Mouse (Mus musculus): ENCODE data around the gene Ly6g6d. TPM values are rescaled to one million over a fixed set of nuclear protein-coding genes. Genes with fewer than 3 reads are reported as not detected.

Gene Ly6g6d
- polyA plus RNA-seq, 1 experiment from 2014 or later = 5.6 TPM

- peaks cover 20% of the 10 kb centered on the region for H3K4me1 ChIP-seq (ENCODE audit: control insufficient read depth, insufficient read depth, low read length)
- H3K9me3 ChIP-seq (ENCODE audit: control insufficient read depth, low read length) = no peaks in the 10 kb centered on the region
- ATAC-seq = peak; percentile 6; the same call in 1 of the 2 replicates
- peak overlapping the region; percentile 63 for H3K4me2 ChIP-seq (ENCODE audit: low read depth, low read length)
- peak overlapping the region; percentile 44 for H3K27ac ChIP-seq (ENCODE audit: low read length)
- peak overlapping the region; percentile 76 for H3K4me3 ChIP-seq (ENCODE audit: low read length)
- H3K9ac ChIP-seq (ENCODE audit: low read depth, low read length) = peak overlapping the region; percentile 83
- H3K27me3 ChIP-seq (replicated peaks; ENCODE audit: control insufficient read depth, insufficient read depth, low read length) = no peaks in the 10 kb centered on the region
- under 1% methylated on average over 33 of the region's 33 CpGs for WGBS
- no peaks in the 10 kb centered on the region for H3K36me3 ChIP-seq (ENCODE audit: control insufficient read depth, insufficient read depth, low read length)
These were observed 42.9 kb upstream of the Ly6g6d start for GRCm38 (mm10) chr17:35120745-35121142.

- H3K4me3 ChIP-seq (ENCODE audit: low read length) = no peak within 1 kb of the TSS
- H3K9me3 ChIP-seq (ENCODE audit: control insufficient read depth, low read length) = no peaks in the 10 kb centered on the region
- H3K27me3 ChIP-seq (replicated peaks; ENCODE audit: control insufficient read depth, insufficient read depth, low read length) = no peaks in the 10 kb centered on the region
- H3K36me3 ChIP-seq (ENCODE audit: control insufficient read depth, insufficient read depth, low read length) = peaks cover 6% of the 10 kb centered on the region; the same call in 1 of the 2 replicates
- no peak within 1 kb of the TSS for H3K9ac ChIP-seq (ENCODE audit: low read depth, low read length)
- H3K4me1 ChIP-seq (ENCODE audit: control insufficient read depth, insufficient read depth, low read length) = peaks cover 9% of the 10 kb centered on the region
- H3K4me2 ChIP-seq (ENCODE audit: low read depth, low read length) = no peak within 1 kb of the TSS
- no peak for ATAC-seq
- WGBS = 86% methylated on average over 8 of the region's 8 CpGs
- no peak within 1 kb of the TSS for H3K27ac ChIP-seq (ENCODE audit: low read length)
These were observed 37.5 kb upstream of the Ly6g6d start, which contains the start of gene Ly6g5b for GRCm38 (mm10) chr17:35115046-35116019. Ly6g5b (minus strand) TSS chr17:35115428.

- Histone ChIP-seq H3K4me1 (ENCODE audit: control insufficient read depth, insufficient read depth, low read length) (no peaks in the 10 kb centered on the region), H3K9ac (ENCODE audit: low read depth, low read length) (no peak overlapping the region), H3K9me3 (ENCODE audit: control insufficient read depth, low read length) (no peaks in the 10 kb centered on the region), H3K4me3 (ENCODE audit: low read length) (no peak overlapping the region), H3K27me3 (replicated peaks; ENCODE audit: control insufficient read depth, insufficient read depth, low read length) (no peaks in the 10 kb centered on the region), H3K36me3 (ENCODE audit: control insufficient read depth, insufficient read depth, low read length) (peaks cover 6% of the 10 kb centered on the region; the same call in 1 of the 2 replicates), H3K27ac (ENCODE audit: low read length) (no peak overlapping the region), H3K4me2 (ENCODE audit: low read depth, low read length) (no peak overlapping the region)
- ATAC-seq = no peak
- 73% methylated on average over 9 of the region's 9 CpGs for WGBS
These were observed 33.9 kb upstream of the Ly6g6d start for GRCm38 (mm10) chr17:35111774-35112173.

- 82% methylated on average over 6 of the region's 6 CpGs for WGBS
- H3K27me3 ChIP-seq (replicated peaks; ENCODE audit: control insufficient read depth, insufficient read depth, low read length) = no peaks in the 10 kb centered on the region
- no peak within 1 kb of the TSS for H3K9ac ChIP-seq (ENCODE audit: low read depth, low read length)
- ATAC-seq = no peak
- H3K27ac ChIP-seq (ENCODE audit: low read length) = no peak within 1 kb of the TSS
- H3K36me3 ChIP-seq (ENCODE audit: control insufficient read depth, insufficient read depth, low read length) = 0 out of 2 replicates have a peak, but pooled peaks cover 2% of the 10 kb centered on the region
- H3K4me3 ChIP-seq (ENCODE audit: low read length) = no peak within 1 kb of the TSS
- H3K9me3 ChIP-seq (ENCODE audit: control insufficient read depth, low read length) = no peaks in the 10 kb centered on the region
- peaks cover 4% of the 10 kb centered on the region for H3K4me1 ChIP-seq (ENCODE audit: control insufficient read depth, insufficient read depth, low read length)
- no peak within 1 kb of the TSS for H3K4me2 ChIP-seq (ENCODE audit: low read depth, low read length)
These were observed 30.2 kb upstream of the Ly6g6d start, which contains the start of gene Ly6g5c for GRCm38 (mm10) chr17:35108097-35108496. Ly6g5c (plus strand) TSS chr17:35108279.

GRCm38 (mm10) chr17:35106522-35106921 lies 28.7 kb upstream of the Ly6g6d start:
- no peak overlapping the region for H3K4me3 ChIP-seq (ENCODE audit: low read length)
- no peak overlapping the region for H3K4me2 ChIP-seq (ENCODE audit: low read depth, low read length)
- H3K4me1 ChIP-seq (ENCODE audit: control insufficient read depth, insufficient read depth, low read length) = peaks cover 19% of the 10 kb centered on the region
- no peak for ATAC-seq
- no peak overlapping the region for H3K27ac ChIP-seq (ENCODE audit: low read length)
- no peaks in the 10 kb centered on the region for H3K9me3 ChIP-seq (ENCODE audit: control insufficient read depth, low read length)
- 63% methylated on average over 3 of the region's 3 CpGs for WGBS
- H3K27me3 ChIP-seq (replicated peaks; ENCODE audit: control insufficient read depth, insufficient read depth, low read length) = no peaks in the 10 kb centered on the region
- peaks cover 7% of the 10 kb centered on the region; the same call in 1 of the 2 replicates for H3K36me3 ChIP-seq (ENCODE audit: control insufficient read depth, insufficient read depth, low read length)
- H3K9ac ChIP-seq (ENCODE audit: low read depth, low read length) = no peak overlapping the region

GRCm38 (mm10) chr17:35105740-35106389 lies 28.0 kb upstream of the Ly6g6d start:
- Histone ChIP-seq H3K9me3 (ENCODE audit: control insufficient read depth, low read length) (no peaks in the 10 kb centered on the region), H3K36me3 (ENCODE audit: control insufficient read depth, insufficient read depth, low read length) (peaks cover 11% of the 10 kb centered on the region), H3K4me1 (ENCODE audit: control insufficient read depth, insufficient read depth, low read length) (peaks cover 20% of the 10 kb centered on the region), H3K27me3 (replicated peaks; ENCODE audit: control insufficient read depth, insufficient read depth, low read length) (no peaks in the 10 kb centered on the region), H3K27ac (ENCODE audit: low read length) (no peak overlapping the region), H3K9ac (ENCODE audit: low read depth, low read length) (peak overlapping the region; percentile 39), H3K4me2 (ENCODE audit: low read depth, low read length) (no peak overlapping the region), H3K4me3 (ENCODE audit: low read length) (no peak overlapping the region)
- 27% methylated on average over 13 of the region's 13 CpGs for WGBS
- no peak for ATAC-seq

- WGBS = 75% methylated on average over 6 of the region's 6 CpGs
- Histone ChIP-seq H3K4me2 (ENCODE audit: low read depth, low read length) (no peak overlapping the region), H3K9ac (ENCODE audit: low read depth, low read length) (no peak overlapping the region), H3K27me3 (replicated peaks; ENCODE audit: control insufficient read depth, insufficient read depth, low read length) (no peaks in the 10 kb centered on the region), H3K4me1 (ENCODE audit: control insufficient read depth, insufficient read depth, low read length) (peaks cover 25% of the 10 kb centered on the region), H3K27ac (ENCODE audit: low read length) (no peak overlapping the region), H3K36me3 (ENCODE audit: control insufficient read depth, insufficient read depth, low read length) (peaks cover 16% of the 10 kb centered on the region), H3K4me3 (ENCODE audit: low read length) (no peak overlapping the region), H3K9me3 (ENCODE audit: control insufficient read depth, low read length) (no peaks in the 10 kb centered on the region)
- no peak for ATAC-seq
These were observed 26.9 kb upstream of the Ly6g6d start for GRCm38 (mm10) chr17:35104754-35105153.

GRCm38 (mm10) chr17:35104079-35104478 lies 26.2 kb upstream of the Ly6g6d start:
- Histone ChIP-seq H3K27ac (ENCODE audit: low read length) (peak overlapping the region; percentile 85), H3K4me1 (ENCODE audit: control insufficient read depth, insufficient read depth, low read length) (peaks cover 28% of the 10 kb centered on the region)
- 83% methylated on average over 7 of the region's 7 CpGs for WGBS

GRCm38 (mm10) chr17:35103221-35103690 lies 25.4 kb upstream of the Ly6g6d start:
- whole genome bisulfite sequencing = 53% methylated on average over 6 of the region's 6 CpGs
- ATAC-seq = peak; percentile 77
- H3K4me2 ChIP-seq (ENCODE audit: low read depth, low read length) = no peak overlapping the region
- peaks cover 16% of the 10 kb centered on the region for H3K36me3 ChIP-seq (ENCODE audit: control insufficient read depth, insufficient read depth, low read length)
- H3K4me1 ChIP-seq (ENCODE audit: control insufficient read depth, insufficient read depth, low read length) = peaks cover 28% of the 10 kb centered on the region
- peak overlapping the region; percentile 85 for H3K27ac ChIP-seq (ENCODE audit: low read length)
- no peak overlapping the region for H3K4me3 ChIP-seq (ENCODE audit: low read length)
- H3K9me3 ChIP-seq (ENCODE audit: control insufficient read depth, low read length) = no peaks in the 10 kb centered on the region
- H3K9ac ChIP-seq (ENCODE audit: low read depth, low read length) = peak overlapping the region; percentile 41
- H3K27me3 ChIP-seq (replicated peaks; ENCODE audit: control insufficient read depth, insufficient read depth, low read length) = no peaks in the 10 kb centered on the region

More at GRCm38 (mm10) chr17:35104079-35104478, 26.2 kb upstream of the Ly6g6d start:
- ATAC-seq = no peak
- peaks cover 16% of the 10 kb centered on the region for H3K36me3 ChIP-seq (ENCODE audit: control insufficient read depth, insufficient read depth, low read length)
- no peaks in the 10 kb centered on the region for H3K27me3 ChIP-seq (replicated peaks; ENCODE audit: control insufficient read depth, insufficient read depth, low read length)
- H3K9me3 ChIP-seq (ENCODE audit: control insufficient read depth, low read length) = no peaks in the 10 kb centered on the region
- H3K9ac ChIP-seq (ENCODE audit: low read depth, low read length) = 0 out of 2 replicates have a peak overlapping the region, but pooled peaks have one; percentile 30
- no peak overlapping the region for H3K4me3 ChIP-seq (ENCODE audit: low read length)
- H3K4me2 ChIP-seq (ENCODE audit: low read depth, low read length) = no peak overlapping the region
